Mouse (Mus musculus): ENCODE measurements around the gene Iqschfp. TPM values are rescaled to one million over a fixed set of nuclear protein-coding genes. Genes with fewer than 3 reads are reported as not detected.
A peak's percentile ranks its signal among the peaks of the same experiment; 100 is the strongest.

Iqschfp gene
- polyA plus RNA-seq, 1 experiment from 2014 or later: 9.6 TPM

GRCm38 (mm10) chr3:68470622-68471021 is 578.6 kb downstream of the Iqschfp start:
- H3K4me2 ChIP-seq (replicated peaks): no peak overlapping the region
- H3K9ac ChIP-seq (replicated peaks): no peak overlapping the region
- H3K4me3 ChIP-seq (replicated peaks): no peak overlapping the region
- no peaks in the 10 kb centered on the region for H3K9me3 ChIP-seq
- no peak overlapping the region for H3K27ac ChIP-seq
- no peak for ATAC-seq
- peaks cover 8% of the 10 kb centered on the region; the same call in 1 of the 2 replicates for H3K27me3 ChIP-seq
- H3K4me1 ChIP-seq (replicated peaks): peaks cover 14% of the 10 kb centered on the region
- no peaks in the 10 kb centered on the region for H3K36me3 ChIP-seq
- 77% methylated on average over 5 of the region's 5 CpGs for WGBS

GRCm38 (mm10) chr3:68476336-68476735 is 584.3 kb downstream of the Iqschfp start:
- H3K27me3 ChIP-seq: no peaks in the 10 kb centered on the region; the same call in 1 of the 2 replicates
- no peak for ATAC-seq
- 90% methylated on average over 7 of the region's 7 CpGs for WGBS
- no peaks in the 10 kb centered on the region for H3K36me3 ChIP-seq
- no peak overlapping the region for H3K4me2 ChIP-seq (replicated peaks)
- no peak overlapping the region for H3K4me3 ChIP-seq (replicated peaks)
- H3K4me1 ChIP-seq (replicated peaks): peaks cover 3% of the 10 kb centered on the region; the same call in 1 of the 2 replicates
- H3K27ac ChIP-seq: no peak overlapping the region
- H3K9ac ChIP-seq (replicated peaks): no peak overlapping the region
- no peaks in the 10 kb centered on the region for H3K9me3 ChIP-seq

- H3K27ac ChIP-seq: no peak overlapping the region
- no peak overlapping the region for H3K9ac ChIP-seq (replicated peaks)
- no peak for ATAC-seq
- peaks cover 3% of the 10 kb centered on the region; the same call in 1 of the 2 replicates for H3K4me1 ChIP-seq (replicated peaks)
- H3K4me2 ChIP-seq (replicated peaks): no peak overlapping the region
- no peaks in the 10 kb centered on the region for H3K9me3 ChIP-seq
- H3K36me3 ChIP-seq: no peaks in the 10 kb centered on the region
- H3K27me3 ChIP-seq: no peaks in the 10 kb centered on the region; the same call in 1 of the 2 replicates
- 39% methylated on average over 2 of the region's 2 CpGs for WGBS
- H3K4me3 ChIP-seq (replicated peaks): no peak overlapping the region
Measured at GRCm38 (mm10) chr3:68477478-68477877, 585.4 kb downstream of the Iqschfp start.

- no peak for ATAC-seq
- Histone ChIP-seq H3K27ac (no peak overlapping the region), H3K9ac (replicated peaks) (no peak overlapping the region), H3K27me3 (no peaks in the 10 kb centered on the region; the same call in 1 of the 2 replicates), H3K4me3 (replicated peaks) (no peak overlapping the region), H3K9me3 (no peaks in the 10 kb centered on the region), H3K4me2 (replicated peaks) (no peak overlapping the region), H3K36me3 (no peaks in the 10 kb centered on the region), H3K4me1 (replicated peaks) (peaks cover 3% of the 10 kb centered on the region; the same call in 1 of the 2 replicates)
- 89% methylated on average over 6 of the region's 6 CpGs for WGBS
Measured at GRCm38 (mm10) chr3:68479266-68479665, 587.2 kb downstream of the Iqschfp start.

GRCm38 (mm10) chr3:68483517-68483916 is 591.5 kb downstream of the Iqschfp start:
- no peak overlapping the region for H3K27ac ChIP-seq
- no peaks in the 10 kb centered on the region; the same call in 1 of the 2 replicates for H3K27me3 ChIP-seq
- H3K9me3 ChIP-seq: no peaks in the 10 kb centered on the region
- H3K4me2 ChIP-seq (replicated peaks): no peak overlapping the region
- H3K9ac ChIP-seq (replicated peaks): no peak overlapping the region
- no peak for ATAC-seq
- no peaks in the 10 kb centered on the region for H3K36me3 ChIP-seq
- 86% methylated on average over 3 of the region's 3 CpGs for WGBS
- no peak overlapping the region for H3K4me3 ChIP-seq (replicated peaks)
- no peaks in the 10 kb centered on the region for H3K4me1 ChIP-seq (replicated peaks)

GRCm38 (mm10) chr3:68484021-68484420 is 592.0 kb downstream of the Iqschfp start:
- 89% methylated on average over 9 of the region's 9 CpGs for WGBS
- ATAC-seq: no peak
- no peak overlapping the region for H3K27ac ChIP-seq
- H3K4me3 ChIP-seq (replicated peaks): no peak overlapping the region
- H3K4me1 ChIP-seq (replicated peaks): no peaks in the 10 kb centered on the region
- H3K36me3 ChIP-seq: no peaks in the 10 kb centered on the region
- H3K4me2 ChIP-seq (replicated peaks): no peak overlapping the region
- no peaks in the 10 kb centered on the region; the same call in 1 of the 2 replicates for H3K27me3 ChIP-seq
- H3K9me3 ChIP-seq: no peaks in the 10 kb centered on the region
- no peak overlapping the region for H3K9ac ChIP-seq (replicated peaks)

GRCm38 (mm10) chr3:68484561-68484960 is 592.5 kb downstream of the Iqschfp start:
- no peak overlapping the region for H3K27ac ChIP-seq
- 88% methylated on average over 4 of the region's 4 CpGs for WGBS
- ATAC-seq: no peak
- no peaks in the 10 kb centered on the region for H3K36me3 ChIP-seq
- no peaks in the 10 kb centered on the region for H3K4me1 ChIP-seq (replicated peaks)
- no peak overlapping the region for H3K4me3 ChIP-seq (replicated peaks)
- no peak overlapping the region for H3K4me2 ChIP-seq (replicated peaks)
- H3K9me3 ChIP-seq: no peaks in the 10 kb centered on the region
- H3K9ac ChIP-seq (replicated peaks): no peak overlapping the region
- no peaks in the 10 kb centered on the region for H3K27me3 ChIP-seq

- H3K4me2 ChIP-seq (replicated peaks): no peak overlapping the region
- no peaks in the 10 kb centered on the region for H3K9me3 ChIP-seq
- no peak overlapping the region for H3K4me3 ChIP-seq (replicated peaks)
Measured at GRCm38 (mm10) chr3:68487621-68488020, 595.6 kb downstream of the Iqschfp start.

GRCm38 (mm10) chr3:68488316-68488715 is 596.3 kb downstream of the Iqschfp start:
- no peak overlapping the region for H3K4me2 ChIP-seq (replicated peaks)
- WGBS: 87% methylated on average over 5 of the region's 5 CpGs
- H3K9ac ChIP-seq (replicated peaks): no peak overlapping the region
- no peak overlapping the region for H3K27ac ChIP-seq
- no peak overlapping the region for H3K4me3 ChIP-seq (replicated peaks)
- H3K36me3 ChIP-seq: no peaks in the 10 kb centered on the region
- H3K4me1 ChIP-seq (replicated peaks): peaks cover 6% of the 10 kb centered on the region
- no peak for ATAC-seq
- peaks cover 17% of the 10 kb centered on the region for H3K27me3 ChIP-seq
- H3K9me3 ChIP-seq: no peaks in the 10 kb centered on the region

More at GRCm38 (mm10) chr3:68487621-68488020, 595.6 kb downstream of the Iqschfp start:
- no peak for ATAC-seq
- no peak overlapping the region for H3K27ac ChIP-seq
- H3K27me3 ChIP-seq: peaks cover 10% of the 10 kb centered on the region
- WGBS: 50% methylated on average over 1 of the region's 1 CpGs
- H3K9ac ChIP-seq (replicated peaks): no peak overlapping the region
- no peaks in the 10 kb centered on the region for H3K36me3 ChIP-seq
- no peaks in the 10 kb centered on the region for H3K4me1 ChIP-seq (replicated peaks)

- no peak for ATAC-seq
- 64% methylated on average over 6 of the region's 6 CpGs for WGBS
Measured at GRCm38 (mm10) chr3:68491516-68491915, 599.5 kb downstream of the Iqschfp start.

GRCm38 (mm10) chr3:68492066-68492465 is 600.0 kb downstream of the Iqschfp start:
- no peak overlapping the region for H3K9ac ChIP-seq (replicated peaks)
- H3K27ac ChIP-seq: no peak overlapping the region; the same call in 1 of the 2 replicates
- H3K36me3 ChIP-seq: no peaks in the 10 kb centered on the region
- peaks cover 18% of the 10 kb centered on the region for H3K27me3 ChIP-seq
- H3K4me3 ChIP-seq (replicated peaks): no peak overlapping the region
- no peaks in the 10 kb centered on the region for H3K9me3 ChIP-seq
- H3K4me2 ChIP-seq (replicated peaks): no peak overlapping the region
- ATAC-seq: no peak
- WGBS: 56% methylated on average over 1 of the region's 1 CpGs
- peaks cover 29% of the 10 kb centered on the region for H3K4me1 ChIP-seq (replicated peaks)

More at GRCm38 (mm10) chr3:68491516-68491915, 599.5 kb downstream of the Iqschfp start:
- H3K36me3 ChIP-seq: no peaks in the 10 kb centered on the region
- no peak overlapping the region for H3K9ac ChIP-seq (replicated peaks)
- H3K4me3 ChIP-seq (replicated peaks): no peak overlapping the region
- peaks cover 18% of the 10 kb centered on the region for H3K27me3 ChIP-seq
- no peak overlapping the region for H3K4me2 ChIP-seq (replicated peaks)
- H3K9me3 ChIP-seq: no peaks in the 10 kb centered on the region
- H3K4me1 ChIP-seq (replicated peaks): peaks cover 27% of the 10 kb centered on the region
- H3K27ac ChIP-seq: no peak overlapping the region

- no peaks in the 10 kb centered on the region for H3K36me3 ChIP-seq
- H3K27me3 ChIP-seq: peaks cover 18% of the 10 kb centered on the region
- no peak overlapping the region for H3K9ac ChIP-seq (replicated peaks)
- 34% methylated on average over 3 of the region's 3 CpGs for WGBS
- H3K9me3 ChIP-seq: no peaks in the 10 kb centered on the region
- peak overlapping the region; percentile 98 for H3K4me2 ChIP-seq (replicated peaks)
- no peak for ATAC-seq
- no peak overlapping the region for H3K4me3 ChIP-seq (replicated peaks)
- H3K27ac ChIP-seq: no peak overlapping the region
- H3K4me1 ChIP-seq (replicated peaks): peaks cover 29% of the 10 kb centered on the region
Measured at GRCm38 (mm10) chr3:68492513-68492912, 600.5 kb downstream of the Iqschfp start.

- H3K9me3 ChIP-seq: no peaks in the 10 kb centered on the region
- H3K4me1 ChIP-seq (replicated peaks): peaks cover 29% of the 10 kb centered on the region
- no peak overlapping the region for H3K27ac ChIP-seq
- H3K4me3 ChIP-seq (replicated peaks): peak overlapping the region; percentile 68
- peak overlapping the region; percentile 98 for H3K4me2 ChIP-seq (replicated peaks)
- no peaks in the 10 kb centered on the region for H3K36me3 ChIP-seq
- H3K27me3 ChIP-seq: peaks cover 18% of the 10 kb centered on the region
- H3K9ac ChIP-seq (replicated peaks): peak overlapping the region; percentile 76
- WGBS: 2% methylated on average over 12 of the region's 12 CpGs
- no peak for ATAC-seq
Measured at GRCm38 (mm10) chr3:68493170-68493585, 601.1 kb downstream of the Iqschfp start.
